Mouse (Mus musculus): ENCODE data around the gene Fcrlb. TPM values are rescaled to one million over a fixed set of nuclear protein-coding genes. Genes with fewer than 3 reads are reported as not detected.

Gene Fcrlb
- polyA plus RNA-seq, 2 experiments = 0.08 TPM; not detected in 1

DNA sequence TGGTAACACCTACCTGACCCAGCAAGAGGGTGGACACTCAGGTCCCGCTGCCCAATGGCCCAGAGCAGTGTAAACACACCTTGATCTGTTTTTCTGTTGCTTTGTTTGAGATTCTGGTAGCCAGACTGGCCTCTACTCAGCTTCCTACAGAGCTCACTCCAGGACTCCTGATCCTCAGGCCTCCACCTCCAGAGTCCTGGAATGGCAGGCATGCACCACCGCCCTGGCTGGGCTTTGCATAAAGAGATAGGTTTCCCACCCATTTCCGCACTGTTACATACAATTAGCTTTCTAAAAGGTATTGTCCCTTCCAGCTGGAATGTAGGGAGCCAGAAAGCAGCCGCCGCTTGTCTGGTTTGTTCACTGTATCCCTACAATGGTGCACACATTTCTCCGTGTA is 41.3 kb downstream of the Fcrlb start:
- WGBS = 94% methylated on average over 6 of the region's 6 CpGs
- no peaks in the 10 kb centered on the region for H3K9me3 ChIP-seq (ENCODE audit: control insufficient read depth, low read length)

DNA sequence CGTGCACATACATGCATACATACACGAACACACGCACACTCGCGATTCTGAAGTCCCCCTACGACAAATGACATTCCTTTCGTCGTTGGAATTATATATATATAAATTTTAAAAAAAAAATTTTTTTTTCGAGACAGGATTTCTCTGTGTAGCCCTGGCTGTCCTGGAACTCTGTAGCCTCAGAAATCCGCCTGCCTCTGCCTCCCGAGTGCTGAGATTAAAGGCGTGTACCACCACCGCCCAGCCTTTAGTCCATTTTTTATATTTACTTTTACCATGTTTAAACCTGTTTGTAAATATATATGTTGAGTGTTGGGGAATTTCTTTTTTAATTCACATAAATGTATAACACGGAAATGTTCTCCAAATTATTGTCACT is 43.8 kb downstream of the Fcrlb start:
- H3K27me3 ChIP-seq (ENCODE audit: control insufficient read depth, insufficient read depth, low read length) = no peaks in the 10 kb centered on the region
- TF ChIP-seq POLR2A (IDR thresholded peaks at IDR 0.05; ENCODE audit: borderline replicate concordance, extremely low read depth, insufficient read depth, insufficient read length) = no peak
- WGBS = 20% methylated on average over 14 of the region's 14 CpGs
- DNase-seq (ENCODE audit: low spot score) (no peak), ATAC-seq (ENCODE audit: low FRiP score, low read depth) (no peak)
- H3K9me3 ChIP-seq (ENCODE audit: control insufficient read depth, low read length) = no peaks in the 10 kb centered on the region
- H3K4me1 ChIP-seq (ENCODE audit: control insufficient read depth, insufficient read depth, low read length) = peaks cover 6% of the 10 kb centered on the region
- peaks cover 17% of the 10 kb centered on the region for H3K36me3 ChIP-seq (ENCODE audit: control insufficient read depth, insufficient read depth, low read length)
- peak overlapping the region; percentile 84 for H3K4me3 ChIP-seq (replicated peaks; ENCODE audit: low read length)
- peak overlapping the region; percentile 76 for H3K4me2 ChIP-seq (replicated peaks; ENCODE audit: low read depth, low read length, severe bottlenecking)
- 0 out of 2 replicates have a peak overlapping the region, but pooled peaks have one; percentile 39 for H3K27ac ChIP-seq (replicated peaks; ENCODE audit: low read depth, low read length)
- H3K9ac ChIP-seq (ENCODE audit: low read depth, low read length, severe bottlenecking) = peak overlapping the region; percentile 75

More for the DNA sequence above, 41.3 kb downstream of the Fcrlb start:
- Histone ChIP-seq H3K4me3 (replicated peaks; ENCODE audit: low read length) (no peak overlapping the region), H3K4me2 (replicated peaks; ENCODE audit: low read depth, low read length, severe bottlenecking) (no peak overlapping the region), H3K36me3 (ENCODE audit: control insufficient read depth, insufficient read depth, low read length) (peaks cover 34% of the 10 kb centered on the region), H3K27ac (replicated peaks; ENCODE audit: low read depth, low read length) (no peak overlapping the region), H3K27me3 (ENCODE audit: control insufficient read depth, insufficient read depth, low read length) (no peaks in the 10 kb centered on the region), H3K9ac (ENCODE audit: low read depth, low read length, severe bottlenecking) (no peak overlapping the region), H3K4me1 (ENCODE audit: control insufficient read depth, insufficient read depth, low read length) (peaks cover 6% of the 10 kb centered on the region)
- no peak for ATAC-seq (ENCODE audit: low FRiP score, low read depth)
- no peak for TF ChIP-seq POLR2A (IDR thresholded peaks at IDR 0.05; ENCODE audit: borderline replicate concordance, extremely low read depth, insufficient read depth, insufficient read length)
- no peak for DNase-seq (ENCODE audit: low spot score)

DNA sequence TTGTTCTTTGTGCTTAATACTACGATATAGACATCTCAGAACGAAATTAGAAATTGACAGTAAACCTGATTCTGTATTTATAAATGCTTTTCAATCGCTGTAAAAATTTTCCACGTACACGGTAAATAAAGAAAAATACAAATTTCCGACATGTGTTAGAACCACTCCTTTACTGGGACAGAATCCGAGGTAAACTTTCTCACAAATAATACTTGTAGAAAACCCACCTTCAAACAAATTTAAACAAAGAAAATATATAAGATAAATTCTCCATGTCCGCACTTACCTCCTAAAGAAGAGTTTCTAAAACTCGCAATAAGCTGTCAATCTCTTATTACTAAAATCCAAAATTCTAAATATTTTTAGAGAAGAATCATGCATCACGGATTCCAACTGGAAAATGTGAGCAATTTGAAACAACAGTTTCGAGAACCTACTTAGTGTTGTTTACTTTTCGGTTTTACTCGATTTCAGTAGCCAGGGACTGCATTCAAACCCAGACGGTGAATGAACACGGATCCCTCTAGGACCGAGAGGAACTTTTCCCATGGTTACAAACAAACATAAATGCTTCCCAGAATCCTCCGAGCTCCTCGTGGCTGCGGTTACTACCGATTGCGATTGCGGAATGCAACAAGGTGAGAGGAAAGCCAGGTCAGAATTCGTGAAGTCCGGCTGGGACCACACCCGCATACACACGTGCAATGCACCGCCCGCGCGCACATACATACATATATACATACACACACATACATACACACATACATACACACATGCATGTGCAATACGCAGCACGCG is 44.4 kb downstream of the Fcrlb start:
- Histone ChIP-seq H3K4me3 (replicated peaks; ENCODE audit: low read length) (peak overlapping the region; percentile 84), H3K9me3 (ENCODE audit: control insufficient read depth, low read length) (no peaks in the 10 kb centered on the region), H3K27me3 (ENCODE audit: control insufficient read depth, insufficient read depth, low read length) (no peaks in the 10 kb centered on the region), H3K4me2 (replicated peaks; ENCODE audit: low read depth, low read length, severe bottlenecking) (peak overlapping the region; percentile 76), H3K9ac (ENCODE audit: low read depth, low read length, severe bottlenecking) (peak overlapping the region; percentile 75), H3K36me3 (ENCODE audit: control insufficient read depth, insufficient read depth, low read length) (peaks cover 13% of the 10 kb centered on the region), H3K27ac (replicated peaks; ENCODE audit: low read depth, low read length) (0 out of 2 replicates have a peak overlapping the region, but pooled peaks have one; percentile 39), H3K4me1 (ENCODE audit: control insufficient read depth, insufficient read depth, low read length) (peaks cover 6% of the 10 kb centered on the region)
- TF ChIP-seq POLR2A (IDR thresholded peaks at IDR 0.05; ENCODE audit: borderline replicate concordance, extremely low read depth, insufficient read depth, insufficient read length) = no peak
- ATAC-seq (ENCODE audit: low FRiP score, low read depth) = peak; percentile 89
- under 1% methylated on average over 33 of the region's 33 CpGs for WGBS
- peak; percentile 89 for DNase-seq (ENCODE audit: low spot score)

DNA sequence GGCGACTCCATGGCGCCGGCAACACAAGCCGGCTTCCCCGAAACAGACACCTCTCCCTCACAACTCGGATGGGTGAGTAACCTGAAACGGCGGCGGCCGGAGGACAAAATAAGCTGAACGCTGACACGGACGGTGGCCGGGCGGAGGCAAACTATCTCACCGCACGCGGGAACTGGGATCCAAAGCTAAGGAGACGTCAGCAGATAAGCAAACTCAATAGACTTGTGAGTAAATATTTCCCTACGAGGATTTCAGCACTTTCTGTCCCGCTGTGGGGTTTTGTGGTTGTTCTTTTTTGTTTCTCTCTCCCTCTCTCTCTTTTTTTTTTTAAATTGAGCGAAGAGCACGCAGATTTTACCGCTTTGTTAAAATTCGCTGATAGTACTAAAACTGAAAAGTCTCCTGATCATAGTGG is 45.0 kb downstream of the Fcrlb start, which contains the start of gene Atf6:
Atf6 (minus strand) TSS at position 81 of the 415 bp plus-strand sequence.
- peaks cover 11% of the 10 kb centered on the region for H3K36me3 ChIP-seq (ENCODE audit: control insufficient read depth, insufficient read depth, low read length)
- 1% methylated on average over 25 of the region's 25 CpGs for WGBS
- 0 out of 2 replicates have a peak, but pooled peaks have one; percentile 44 for TF ChIP-seq POLR2A (IDR thresholded peaks at IDR 0.05; ENCODE audit: borderline replicate concordance, extremely low read depth, insufficient read depth, insufficient read length)
- ATAC-seq (ENCODE audit: low FRiP score, low read depth) = peak; percentile 83
- peak within 1 kb of the TSS; percentile 84 for H3K4me3 ChIP-seq (replicated peaks; ENCODE audit: low read length)
- no peaks in the 10 kb centered on the region for H3K27me3 ChIP-seq (ENCODE audit: control insufficient read depth, insufficient read depth, low read length)
- peaks cover 6% of the 10 kb centered on the region for H3K4me1 ChIP-seq (ENCODE audit: control insufficient read depth, insufficient read depth, low read length)
- peak within 1 kb of the TSS; percentile 65; the same call in 1 of the 2 replicates for H3K27ac ChIP-seq (replicated peaks; ENCODE audit: low read depth, low read length)
- peak within 1 kb of the TSS; percentile 76 for H3K4me2 ChIP-seq (replicated peaks; ENCODE audit: low read depth, low read length, severe bottlenecking)
- no peaks in the 10 kb centered on the region for H3K9me3 ChIP-seq (ENCODE audit: control insufficient read depth, low read length)
- DNase-seq (ENCODE audit: low spot score) = peak; percentile 90
- H3K9ac ChIP-seq (ENCODE audit: low read depth, low read length, severe bottlenecking) = peak within 1 kb of the TSS; percentile 75

DNA sequence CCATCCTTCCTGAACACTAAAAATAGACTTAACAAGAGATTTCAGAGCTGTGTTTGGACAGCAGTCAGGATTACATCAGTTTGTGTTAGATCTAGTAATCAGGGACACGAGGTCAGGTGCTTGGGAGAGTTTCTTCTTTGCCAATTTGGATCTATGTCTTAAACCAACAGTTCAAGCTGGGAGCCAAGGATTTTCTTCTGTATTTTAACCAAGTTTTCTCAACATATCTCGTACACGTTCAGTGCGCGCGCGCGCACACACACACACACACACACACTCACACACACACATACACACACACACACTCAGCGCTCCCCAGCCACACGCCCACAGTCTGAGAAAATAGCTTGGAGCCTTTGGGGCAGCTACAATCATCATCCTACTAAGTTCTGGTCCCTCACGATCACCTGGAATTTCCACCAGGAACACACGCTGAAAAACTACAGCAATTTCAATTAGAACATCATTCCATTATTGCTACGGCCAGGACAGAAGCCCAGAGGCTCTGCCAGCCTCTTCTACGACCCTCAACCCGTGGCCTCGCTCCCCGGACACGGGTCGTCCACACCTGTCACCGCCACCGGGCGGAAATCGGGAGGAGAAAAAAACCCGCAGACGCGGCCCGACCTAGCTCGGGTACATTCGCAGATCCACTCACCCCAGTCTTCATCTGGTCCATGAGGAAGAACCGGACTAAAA is 45.6 kb downstream of the Fcrlb start:
- H3K36me3 ChIP-seq (ENCODE audit: control insufficient read depth, insufficient read depth, low read length) = peaks cover 9% of the 10 kb centered on the region
- peak overlapping the region; percentile 65; the same call in 1 of the 2 replicates for H3K27ac ChIP-seq (replicated peaks; ENCODE audit: low read depth, low read length)
- H3K9me3 ChIP-seq (ENCODE audit: control insufficient read depth, low read length) = no peaks in the 10 kb centered on the region
- ATAC-seq (ENCODE audit: low FRiP score, low read depth) (peak; percentile 48), DNase-seq (ENCODE audit: low spot score) (no peak)
- H3K4me3 ChIP-seq (replicated peaks; ENCODE audit: low read length) = peak overlapping the region; percentile 84
- no peak for TF ChIP-seq POLR2A (IDR thresholded peaks at IDR 0.05; ENCODE audit: borderline replicate concordance, extremely low read depth, insufficient read depth, insufficient read length)
- peaks cover 6% of the 10 kb centered on the region for H3K4me1 ChIP-seq (ENCODE audit: control insufficient read depth, insufficient read depth, low read length)
- WGBS = 2% methylated on average over 30 of the region's 30 CpGs
- peak overlapping the region; percentile 76 for H3K4me2 ChIP-seq (replicated peaks; ENCODE audit: low read depth, low read length, severe bottlenecking)
- peak overlapping the region; percentile 75 for H3K9ac ChIP-seq (ENCODE audit: low read depth, low read length, severe bottlenecking)
- no peaks in the 10 kb centered on the region for H3K27me3 ChIP-seq (ENCODE audit: control insufficient read depth, insufficient read depth, low read length)

Measured in limb, embryonic 14.5 days (tissue).